In genomic region chr12:44572664-44573063, GRCm38 (mm10) we compare ENCODE assay signal across 8 mouse cellular contexts.
DNase-seq lines count a peak whose midpoint lies in the region; ATAC-seq and TF ChIP-seq lines count a peak whose summit lies in the region.

No protein-coding gene starts in this region.

- no peak overlapping the region for H3K9ac ChIP-seq in heart, adult 2 months (ENCODE audit: low read depth, low read length)
- no peak overlapping the region for H3K9ac ChIP-seq in heart, embryonic 11.5 days (ENCODE audit: low read depth, low read length)
- no peak overlapping the region for H3K9ac ChIP-seq in forebrain, postnatal 0 days
- no peak overlapping the region for H3K9ac ChIP-seq in intestine, embryonic 15.5 days

- no peaks in the 10 kb centered on the region for H3K36me3 ChIP-seq in heart, adult 2 months (ENCODE audit: control insufficient read depth, insufficient read depth, low read length)
- no peaks in the 10 kb centered on the region for H3K36me3 ChIP-seq in heart, embryonic 11.5 days (ENCODE audit: control insufficient read depth, insufficient read depth, low read length)
- H3K36me3 ChIP-seq in forebrain, postnatal 0 days (ENCODE audit: insufficient read depth): peaks cover 37% of the 10 kb centered on the region
- no peaks in the 10 kb centered on the region for H3K36me3 ChIP-seq in intestine, embryonic 15.5 days

- no peaks in the 10 kb centered on the region for H3K27me3 ChIP-seq in heart, adult 2 months (ENCODE audit: control insufficient read depth, insufficient read depth, low read length)
- no peaks in the 10 kb centered on the region for H3K27me3 ChIP-seq in heart, embryonic 11.5 days (ENCODE audit: control insufficient read depth, insufficient read depth, low read length)
- H3K27me3 ChIP-seq in forebrain, postnatal 0 days (ENCODE audit: insufficient read depth, low read length): no peaks in the 10 kb centered on the region
- no peaks in the 10 kb centered on the region for H3K27me3 ChIP-seq in intestine, embryonic 15.5 days (replicated peaks)

- no peak for ATAC-seq in heart, embryonic 11.5 days (replicated peaks; ENCODE audit: insufficient number of reproducible peaks, low FRiP score, low TSS enrichment)
- peak; percentile 66; the same call in 1 of the 2 replicates for ATAC-seq in forebrain, postnatal 0 days
- no peak for ATAC-seq in intestine, embryonic 15.5 days

- no peak for TF ChIP-seq POLR2A in heart, adult 2 months (IDR thresholded peaks at IDR 0.05; ENCODE audit: insufficient read depth, low read depth, low read length)

- TF ChIP-seq CTCF in heart, adult 2 months (IDR thresholded peaks at IDR 0.05): peak; percentile 84
- peak; percentile 78 for TF ChIP-seq CTCF in forebrain, postnatal 0 days (IDR thresholded peaks at IDR 0.05; ENCODE audit: low read depth)

- H3K4me1 ChIP-seq in heart, adult 2 months (ENCODE audit: control insufficient read depth, insufficient read depth, low read length): no peaks in the 10 kb centered on the region
- H3K4me1 ChIP-seq in heart, embryonic 11.5 days (ENCODE audit: control insufficient read depth, insufficient read depth, low read length): no peaks in the 10 kb centered on the region
- H3K4me1 ChIP-seq in forebrain, postnatal 0 days (ENCODE audit: insufficient read depth): no peaks in the 10 kb centered on the region
- no peaks in the 10 kb centered on the region for H3K4me1 ChIP-seq in intestine, embryonic 15.5 days (replicated peaks)

- H3K9me3 ChIP-seq in heart, embryonic 11.5 days (replicated peaks; ENCODE audit: control insufficient read depth, low read length): no peaks in the 10 kb centered on the region
- H3K9me3 ChIP-seq in forebrain, postnatal 0 days (ENCODE audit: low read length): no peaks in the 10 kb centered on the region
- H3K9me3 ChIP-seq in intestine, embryonic 15.5 days: no peaks in the 10 kb centered on the region

- no peak overlapping the region for H3K4me3 ChIP-seq in heart, adult 2 months
- H3K4me3 ChIP-seq in heart, embryonic 11.5 days (ENCODE audit: low read depth, low read length): no peak overlapping the region
- H3K4me3 ChIP-seq in forebrain, postnatal 0 days (ENCODE audit: low read depth, low read length): no peak overlapping the region
- H3K4me3 ChIP-seq in intestine, embryonic 15.5 days (replicated peaks): no peak overlapping the region

- no peak overlapping the region for H3K27ac ChIP-seq in heart, adult 2 months
- no peak overlapping the region for H3K27ac ChIP-seq in heart, embryonic 11.5 days (ENCODE audit: low read depth, low read length)
- H3K27ac ChIP-seq in forebrain, postnatal 0 days (ENCODE audit: low read depth, low read length): no peak overlapping the region
- H3K27ac ChIP-seq in intestine, embryonic 15.5 days: no peak overlapping the region

- no peak for TF ChIP-seq EP300 in heart, adult 2 months (IDR thresholded peaks at IDR 0.05; ENCODE audit: insufficient read depth, low read depth, low read length)

- no peaks in the 10 kb centered on the region for H3K79me2 ChIP-seq in heart, adult 2 months (replicated peaks; ENCODE audit: control insufficient read depth, insufficient read depth, low read length)

- H3K4me2 ChIP-seq in heart, embryonic 11.5 days: no peak overlapping the region
- no peak overlapping the region for H3K4me2 ChIP-seq in forebrain, postnatal 0 days (ENCODE audit: low read depth)
- H3K4me2 ChIP-seq in intestine, embryonic 15.5 days (replicated peaks): no peak overlapping the region

- no peak for DNase-seq in heart, adult 2 months
- peak; percentile 5 for DNase-seq in thymus, postnatal 0 days (ENCODE audit: low spot score)
- DNase-seq in thymus, postnatal 36 days: no peak
- DNase-seq in forebrain, postnatal 0 days: peak; percentile 75
- no peak for DNase-seq in adrenal gland, adult 8-10 months
- no peak for DNase-seq in testis, postnatal 10 days (ENCODE audit: low spot score)

- WGBS in heart, adult 2 months: 10% methylated on average over 3 of the region's 3 CpGs
- WGBS in heart, embryonic 11.5 days (ENCODE audit: insufficient replicate concordance): 18% methylated on average over 3 of the region's 3 CpGs
- 6% methylated on average over 3 of the region's 3 CpGs for WGBS in forebrain, postnatal 0 days
- WGBS in intestine, embryonic 15.5 days: 19% methylated on average over 3 of the region's 3 CpGs

- intact Hi-C loops in heart, adult 2 months (cut with DNase I): no loop called here

Comparison
In these comparisons a context has a peak if more than half of its experiments do, and no peak if none do; other contexts are left out.
1. DNase-seq: peak in thymus, postnatal 0 days (single experiment) and forebrain, postnatal 0 days (single experiment); none in heart, adult 2 months (0 of 2), thymus, postnatal 36 days (0 of 2), adrenal gland, adult 8-10 months (single experiment) and testis, postnatal 10 days (single experiment).